Mouse (Mus musculus) CH12.LX (cell line): Measurements from ENCODE around the gene Thsd4. TPM values are rescaled to one million over a fixed set of nuclear protein-coding genes. Genes with fewer than 3 reads are reported as not detected.

Experiments
- DNase-seq: peaks from one replicate; pipeline ENCODE4 v3.0.0-alpha.2; 2013; ENCODE audit errors: extremely low read depth
- H3K27ac ChIP-seq: 2 replicates; pipeline ENCODE4 v1.5.1; 2012; ENCODE audit warnings: low read depth, mild to moderate bottlenecking, control low read depth, moderate library complexity; ENCODE audit not compliant: insufficient read depth
- H3K27me3 ChIP-seq: replicated peaks from 2 replicates; pipeline ENCODE3; 2012; ENCODE audit warnings: inconsistent platforms
- H3K36me3 ChIP-seq, 2 experiments: replicated peaks in 1 of 2; 2 replicates each; pipeline versions ENCODE3 to v1.6.1; 2012; ENCODE audit warnings: inconsistent platforms in 1 of 2, low read length in 1 of 2, mild to moderate bottlenecking in 1 of 2, mixed read lengths in 1 of 2, moderate library complexity in 1 of 2; ENCODE audit not compliant: control insufficient read depth in 1 of 2, insufficient read depth in 1 of 2
- H3K4me1 ChIP-seq, 2 experiments: 2 replicates each; pipeline ENCODE4 v1.6.1; 2012; ENCODE audit warnings: inconsistent platforms in 1 of 2, moderate library complexity in 1 of 2; ENCODE audit not compliant: insufficient read depth in 2 of 2, control insufficient read depth in 1 of 2
- H3K4me2 ChIP-seq: 2 replicates; pipeline ENCODE4 v1.6.1; 2012; ENCODE audit warnings: low read depth, mild to moderate bottlenecking, control low read depth; ENCODE audit not compliant: poor library complexity, insufficient read depth, severe bottlenecking
- H3K4me3 ChIP-seq, 3 experiments: fragments of 150-350 bp in 1 of 3; sonication (generic) in 1 of 3; replicated peaks in 1 of 3; 2 replicates each; pipeline versions ENCODE3 to v1.5.1; 2011 to 2012; ENCODE audit warnings: low read depth in 2 of 3, low read length in 2 of 3, mild to moderate bottlenecking in 2 of 3, moderate library complexity in 2 of 3, control low read depth in 1 of 3, improper control_type of control experiment in 1 of 3, inconsistent platforms in 1 of 3, mixed read lengths in 1 of 3; ENCODE audit not compliant: poor library complexity in 1 of 3
- H3K79me2 ChIP-seq: replicated peaks from 2 replicates; pipeline ENCODE4 v1.6.1; 2012; ENCODE audit warnings: mild to moderate bottlenecking, moderate library complexity; ENCODE audit not compliant: control insufficient read depth, poor library complexity, insufficient read depth, severe bottlenecking; ENCODE audit errors: extremely low read depth
- H3K9ac ChIP-seq: 2 replicates; pipeline ENCODE4 v1.6.1; 2012; ENCODE audit warnings: low read depth, mild to moderate bottlenecking, control low read depth, moderate library complexity; ENCODE audit not compliant: insufficient read depth
- H3K9me3 ChIP-seq: replicated peaks from 2 replicates; pipeline ENCODE3; 2012; ENCODE audit warnings: low read length, inconsistent platforms, mixed read lengths
- CHD1 ChIP-seq: IDR thresholded peaks from 2 replicates; pipeline ENCODE4 v1.6.1; 2012; ENCODE audit warnings: low read depth, low read length, improper control_type of control experiment, inconsistent platforms
- CHD2 ChIP-seq: IDR thresholded peaks from 2 replicates; pipeline ENCODE4 v1.6.1; 2011; ENCODE audit warnings: low read length, improper control_type of control experiment
- ELF1 ChIP-seq: IDR thresholded peaks from 2 replicates; pipeline ENCODE4 v1.6.1; 2014; ENCODE audit warnings: low read depth, mild to moderate bottlenecking, inconsistent platforms, low read length, improper control_type of control experiment
- GABPA ChIP-seq: IDR thresholded peaks from 2 replicates; pipeline ENCODE4 v1.6.1; 2012; ENCODE audit warnings: low read depth, low read length, improper control_type of control experiment, inconsistent platforms; ENCODE audit not compliant: insufficient replicate concordance
- JUN ChIP-seq: IDR thresholded peaks from 2 replicates; pipeline ENCODE4 v1.6.1; 2011; ENCODE audit warnings: low read depth, mild to moderate bottlenecking, low read length, improper control_type of control experiment, moderate library complexity; ENCODE audit not compliant: insufficient read depth
- KAT2A ChIP-seq: IDR thresholded peaks from 2 replicates; pipeline ENCODE4 v1.6.1; 2012; ENCODE audit warnings: low read length, improper control_type of control experiment, inconsistent platforms; ENCODE audit not compliant: insufficient replicate concordance
- MAX ChIP-seq: IDR thresholded peaks from 2 replicates; pipeline ENCODE4 v1.6.1; 2011; ENCODE audit warnings: low read length, improper control_type of control experiment
- NELFE ChIP-seq: IDR thresholded peaks from 2 replicates; pipeline ENCODE4 v1.6.1; 2011; ENCODE audit warnings: low read depth, low read length, improper control_type of control experiment
- NRF1 ChIP-seq: IDR thresholded peaks from 2 replicates; pipeline ENCODE4 v1.6.1; 2014; ENCODE audit warnings: low read depth, mild to moderate bottlenecking, inconsistent platforms, low read length, improper control_type of control experiment, moderate library complexity
- POLR2AphosphoS2 ChIP-seq: IDR thresholded peaks from 2 replicates; pipeline ENCODE4 v1.6.1; 2011; ENCODE audit warnings: low read depth, low read length, improper control_type of control experiment
- SMC3 ChIP-seq: IDR thresholded peaks from 2 replicates; pipeline ENCODE4 v1.6.1; 2011; ENCODE audit warnings: low read depth, low read length, improper control_type of control experiment
- UBTF ChIP-seq: IDR thresholded peaks from 2 replicates; pipeline ENCODE4 v1.6.1; 2012; ENCODE audit warnings: low read depth, mild to moderate bottlenecking, inconsistent platforms, low read length, improper control_type of control experiment, moderate library complexity
- dilution Hi-C: fragments of 300-500 bp; cut with MboI; formaldehyde crosslinking; loops from 2 replicates; pipeline ENCODE4 v1.14.3; 2020; ENCODE audit warnings: low sequenced_read_pairs; ENCODE audit not compliant: extremely low pct_unique_long_range_greater_than_20kb, extremely low pct_ligation_motif_present
- in situ Hi-C: fragments of 300-500 bp; cut with MboI; formaldehyde crosslinking; loops from 3 replicates; pipeline ENCODE4 v1.14.3; 2019; ENCODE audit warnings: low sequenced_read_pairs, low pct_ligation_motif_present, low pct_unique_long_range_greater_than_20kb, mixed read lengths
- polyA plus RNA-seq: library from polyadenylated mRNA; unstranded; fragments of >175 nt; gene quantifications from 2 replicates; pipeline ENCODE4 v1.2.1, GENCODE M21; 2012; ENCODE audit warnings: low read depth; ENCODE audit not compliant: insufficient read length
- total RNA-seq, 2 experiments: library from RNA; depleted of rRNA; stranded (reverse); fragments of 300-350 nt in 1 of 2; fragments of >200 nt in 1 of 2; gene quantifications; 2 replicates each; pipeline ENCODE4 v1.2.3; 2012 to 2014

Thsd4 gene
- total and polyA plus RNA-seq, 3 experiments, result not detected

GRCm38 (mm10) chr9:60441274-60441902, 80.5 kb downstream of the Thsd4 start:
- no peak for TF ChIP-seq KAT2A
- TF ChIP-seq ELF1, result no peak
- TF ChIP-seq CHD2, result no peak
- TF ChIP-seq POLR2AphosphoS2, result no peak
- Histone ChIP-seq H3K4me3 (no peak overlapping the region), H3K4me2 (no peak overlapping the region), H3K36me3 (no peaks in the 10 kb centered on the region), H3K9me3 (no peaks in the 10 kb centered on the region), H3K27me3 (no peaks in the 10 kb centered on the region), H3K27ac (no peak overlapping the region), H3K9ac (no peak overlapping the region), H3K4me1 (no peaks in the 10 kb centered on the region), H3K79me2 (no peaks in the 10 kb centered on the region)
- no peak for DNase-seq
- dilution Hi-C loops (no loop called here), in situ Hi-C loops (no loop called here)

- no peak overlapping the region for H3K4me2 ChIP-seq
- no peak overlapping the region for H3K9ac ChIP-seq
- no peaks in the 10 kb centered on the region for H3K9me3 ChIP-seq
- no peaks in the 10 kb centered on the region for H3K4me1 ChIP-seq
- TF ChIP-seq UBTF (no peak), GABPA (no peak)
- TF ChIP-seq, all 38 proteins: peak for 0
- in situ Hi-C loops (no loop called here), dilution Hi-C loops (no loop called here)
- no peak for DNase-seq
- Histone ChIP-seq H3K36me3 (no peaks in the 10 kb centered on the region), H3K79me2 (no peaks in the 10 kb centered on the region), H3K27ac (no peak overlapping the region), H3K4me3 (no peak overlapping the region), H3K27me3 (no peaks in the 10 kb centered on the region)
Observed at GRCm38 (mm10) chr9:60440506-60440905, 81.3 kb downstream of the Thsd4 start.

GRCm38 (mm10) chr9:60436246-60436645, 85.6 kb downstream of the Thsd4 start:
- Histone ChIP-seq H3K27me3 (no peaks in the 10 kb centered on the region), H3K27ac (no peak overlapping the region), H3K36me3 (no peaks in the 10 kb centered on the region), H3K9ac (no peak overlapping the region), H3K79me2 (no peaks in the 10 kb centered on the region), H3K4me3 (no peak overlapping the region), H3K4me1 (0 out of 4 replicates have a peak, but pooled peaks cover 0 to 2% of the 10 kb centered on the region in 2 experiments), H3K4me2 (no peak overlapping the region), H3K9me3 (no peaks in the 10 kb centered on the region)
- dilution Hi-C loops (no loop called here), in situ Hi-C loops (no loop called here)
- no peak for DNase-seq
- TF ChIP-seq SMC3, result no peak
- TF ChIP-seq NELFE, result no peak
- no peak for TF ChIP-seq JUN
- no peak for TF ChIP-seq CHD1
- no peak for TF ChIP-seq MAX
- TF ChIP-seq CHD2, result no peak
- TF ChIP-seq NRF1, result no peak
- TF ChIP-seq UBTF, result no peak
